Mouse (Mus musculus) kidney, adult 11 months (tissue): ENCODE measurements around the gene Col28a1.
"Not testable (repeated sequence)": the region's sequence is repeated elsewhere in the genome, so short reads cannot be mapped to it uniquely, and the experiment has no call there.

ENCODE experiments used
- DNase-seq: peaks from one replicate; pipeline ENCODE4 v3.0.0; 2022

Gene Col28a1

DNA sequence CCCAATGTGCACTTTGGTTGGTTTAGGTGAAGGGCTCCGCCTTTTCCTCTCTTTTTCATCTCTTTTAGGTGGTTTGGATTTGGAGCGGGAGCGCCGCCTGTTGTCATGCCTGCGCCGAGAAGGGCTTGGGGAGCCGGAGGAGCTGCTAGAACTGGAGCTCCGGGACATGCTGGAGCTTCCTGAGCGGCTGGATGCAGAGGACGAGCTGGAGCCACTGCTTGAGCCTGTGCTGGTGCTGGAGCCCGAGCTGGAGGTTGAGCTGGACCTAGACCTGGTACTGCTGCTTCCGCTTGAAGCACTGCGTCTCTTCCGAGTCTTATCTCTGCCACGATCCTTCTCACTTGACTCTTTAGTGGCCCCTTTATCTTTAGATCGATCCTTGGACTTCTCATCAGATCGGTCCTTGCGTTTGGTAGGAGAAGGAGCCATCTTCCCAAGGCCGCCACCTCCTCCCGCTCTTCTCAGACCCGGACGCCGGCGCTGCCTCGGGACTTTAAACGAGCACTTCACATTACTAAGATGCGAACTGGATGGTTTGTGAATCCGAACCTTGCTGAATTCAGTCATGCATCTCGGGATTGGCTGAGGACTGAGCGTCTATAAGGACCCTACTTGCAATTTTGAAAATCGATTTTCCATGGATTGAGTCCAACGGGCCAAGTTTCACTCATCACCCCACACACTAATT lies 209.3 kb downstream of the Col28a1 start:
- not testable (repeated sequence) for DNase-seq

DNA sequence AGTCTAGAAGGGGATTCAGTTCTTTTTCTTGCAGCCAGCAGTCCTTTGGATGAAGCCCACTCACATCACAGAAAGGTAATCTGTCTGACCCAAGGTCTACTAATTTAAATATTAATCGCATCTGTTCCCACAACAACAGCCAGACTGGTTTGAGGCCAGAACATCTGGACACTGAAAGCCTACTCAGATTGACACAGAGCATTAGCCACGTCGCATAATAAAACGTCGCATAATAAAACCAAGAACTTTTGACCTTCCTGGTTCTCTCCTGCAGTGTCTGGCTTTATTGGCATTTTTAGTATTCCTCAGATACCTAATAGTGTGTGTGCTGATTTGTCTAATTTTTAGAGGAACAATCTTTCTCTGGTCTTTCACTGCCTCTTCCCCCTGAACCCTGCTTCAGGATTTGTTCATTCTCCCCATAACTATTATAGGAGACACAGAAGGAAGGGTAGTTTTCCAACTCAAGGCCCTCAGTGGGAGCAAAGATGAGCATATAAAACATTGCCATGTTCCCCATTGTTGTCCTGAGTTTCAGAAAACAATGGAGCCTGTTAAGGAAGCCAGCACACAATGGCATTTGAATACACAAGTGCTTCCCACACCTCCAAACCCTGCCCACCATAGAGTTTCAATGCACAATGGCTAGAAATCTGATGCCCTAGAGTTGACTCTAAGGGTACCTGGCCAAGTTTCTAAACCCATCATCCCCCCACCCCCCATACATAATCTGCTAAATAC lies 221.2 kb downstream of the Col28a1 start:
- no peak for DNase-seq

DNA sequence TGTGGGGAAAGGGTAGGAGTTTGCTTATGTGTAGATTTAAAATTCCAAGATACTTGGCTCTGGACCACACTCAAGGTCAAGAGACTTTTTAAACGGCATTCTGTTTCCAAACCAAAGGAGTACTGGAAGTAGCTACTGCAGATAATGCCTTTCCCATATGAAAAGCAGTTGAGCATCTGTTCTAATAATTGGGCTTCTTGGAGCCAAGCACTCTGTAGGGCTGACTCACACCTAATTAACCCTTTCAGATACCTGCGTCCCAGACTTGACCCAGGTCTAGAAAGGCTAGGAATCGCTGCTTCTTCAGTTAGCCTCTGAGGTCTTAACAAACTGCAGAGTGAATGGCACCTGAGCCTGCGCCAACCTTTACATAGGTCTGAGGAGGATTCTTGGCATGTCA lies 223.0 kb downstream of the Col28a1 start:
- no peak for DNase-seq

DNA sequence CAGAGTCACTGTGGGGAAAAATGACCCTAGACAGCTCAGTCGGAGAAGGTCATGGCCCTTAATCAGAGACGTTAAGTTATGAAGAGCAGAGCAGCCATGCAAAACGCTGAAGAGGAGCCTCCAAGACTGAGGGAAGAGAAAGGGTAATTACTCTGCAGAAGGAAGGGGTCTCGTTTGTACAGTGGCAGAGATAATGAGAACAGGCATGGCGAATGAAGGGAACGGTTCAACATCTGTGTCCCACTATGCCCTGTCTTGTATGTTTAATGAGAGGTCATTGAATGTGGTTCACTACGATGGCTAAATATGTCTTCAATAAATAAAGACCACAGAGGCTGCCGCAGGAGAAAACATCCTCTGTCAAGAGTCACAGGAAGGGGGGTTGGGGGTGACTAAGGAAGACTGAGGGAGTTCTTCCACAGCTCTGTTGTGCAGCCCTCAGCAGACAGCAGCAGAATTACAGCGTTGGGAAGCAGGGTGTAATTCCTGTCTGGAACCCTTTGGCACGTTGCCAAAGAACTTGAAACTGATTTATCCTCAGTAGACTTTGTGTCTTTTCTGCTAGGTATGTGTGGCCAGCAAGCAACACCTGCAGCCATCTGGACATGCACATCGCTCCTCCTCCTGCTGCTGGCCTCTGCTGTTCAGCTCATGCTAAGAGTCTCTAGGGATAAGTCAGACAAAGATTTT lies 226.4 kb downstream of the Col28a1 start:
- DNase-seq, result no peak

DNA sequence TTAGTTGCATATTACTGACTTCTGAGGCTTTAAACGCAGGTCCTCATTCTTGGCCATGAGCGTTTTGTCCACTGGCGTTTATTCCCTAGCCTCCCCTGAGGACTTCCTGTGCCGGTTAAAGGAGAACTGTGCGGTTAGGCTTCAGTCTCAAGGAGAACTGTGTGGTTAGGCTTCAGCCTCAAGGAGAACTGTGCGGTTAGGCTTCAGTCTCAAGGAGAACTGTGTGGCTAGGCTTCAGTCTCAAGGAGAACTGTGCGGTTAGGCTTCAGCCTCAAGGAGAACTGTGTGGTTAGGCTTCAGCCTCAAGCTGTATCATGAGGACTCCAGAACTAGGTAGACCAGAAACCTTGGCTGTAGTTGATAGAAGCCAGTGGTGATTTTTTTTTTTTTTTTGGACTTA lies 229.7 kb downstream of the Col28a1 start:
- DNase-seq, result no peak

DNA sequence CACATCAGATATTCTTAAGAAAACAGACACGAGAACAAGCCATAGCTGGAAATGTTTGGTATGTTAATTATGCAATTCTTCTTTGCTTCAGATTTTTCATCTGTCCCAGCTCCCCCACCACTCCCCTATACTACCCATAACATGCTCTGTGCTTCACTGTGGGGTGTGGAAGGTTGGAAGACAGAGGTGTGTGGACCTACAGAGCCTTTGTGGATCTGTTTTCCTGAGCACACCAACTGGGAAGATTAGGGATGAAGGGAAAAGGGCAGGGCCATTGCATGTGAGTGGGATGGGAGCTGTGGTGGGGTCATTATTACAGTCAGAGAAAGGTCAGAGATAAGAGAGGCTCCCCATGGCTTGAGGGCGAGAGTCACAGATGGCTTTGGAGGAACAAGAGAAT lies 240.2 kb downstream of the Col28a1 start:
- DNase-seq, result no peak

DNA sequence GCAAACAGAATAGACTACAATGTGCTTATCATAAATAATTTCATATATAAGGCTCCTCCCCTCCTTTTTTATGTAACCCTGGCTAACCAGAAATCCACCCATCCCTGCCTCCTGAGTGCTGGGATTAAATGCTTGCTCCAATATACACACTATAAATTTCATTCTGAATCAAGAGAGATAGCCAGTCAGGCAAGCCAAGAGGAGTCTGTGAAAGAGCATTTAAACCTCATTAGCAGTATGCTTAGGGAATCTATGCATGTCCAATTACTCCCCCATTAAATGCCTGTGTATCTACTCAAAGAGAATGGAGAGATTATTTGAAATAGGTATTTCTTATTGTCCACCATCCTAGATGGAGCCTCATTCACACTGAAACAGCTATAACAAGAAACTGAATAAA lies 240.6 kb downstream of the Col28a1 start:
- no peak for DNase-seq
